Mouse (Mus musculus): ENCODE measurements around the gene Gm45711.

DNA sequence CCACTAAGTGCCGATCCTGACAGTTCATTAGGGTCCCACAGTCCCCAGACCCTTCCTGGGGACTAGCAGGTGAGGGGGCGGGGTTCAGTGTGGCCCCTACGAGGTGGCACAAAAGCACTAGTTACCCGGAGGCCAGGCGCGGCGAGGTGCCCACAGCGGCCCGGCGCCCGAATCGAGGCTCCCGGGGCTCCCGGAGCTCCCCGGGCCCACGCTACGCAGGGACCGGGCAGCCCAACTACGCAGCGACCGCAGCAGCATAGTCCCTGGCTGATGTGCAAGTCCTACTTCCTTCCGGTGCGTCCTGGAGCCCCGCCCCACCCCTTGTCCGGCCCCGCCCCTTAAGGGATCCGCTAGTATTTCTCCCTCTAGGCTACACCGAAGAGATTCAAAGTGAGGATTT, 61.6 kb downstream of the Gm45711 start, which contains the start of gene Tk2:
- TF ChIP-seq CTCF (IDR thresholded peaks at IDR 0.05; ENCODE audit: low read depth) (no peak), EP300 (IDR thresholded peaks at IDR 0.05; ENCODE audit: low read depth) (no peak)

All from liver, embryonic 14.5 days (tissue).